Mouse (Mus musculus) spleen, postnatal 10 days (tissue): ENCODE results near the gene Kansl1l.

Experiments
- DNase-seq, 2 experiments: peaks; one replicate each; pipeline ENCODE4 v3.0.0; 2021 to 2022; ENCODE audit warnings: low spot score in 2 of 2

Gene Kansl1l

GRCm38 (mm10) chr1:66817453-66817839, at the start of gene Kansl1l:
Gene Kansl1l, minus strand, starts transcription at chr1:66817562.
- peak; percentile 91 to 97 for DNase-seq

GRCm38 (mm10) chr1:66865633-66866032, 48.3 kb upstream of the Kansl1l start:
- no peak for DNase-seq

- DNase-seq, result no peak
Measured at GRCm38 (mm10) chr1:66863741-66864495, 46.6 kb upstream of the Kansl1l start.

GRCm38 (mm10) chr1:66862712-66863511, 45.5 kb upstream of the Kansl1l start, which contains the start of gene Acadl:
Gene Acadl, minus strand, starts transcription at chr1:66863277.
- DNase-seq, result peak; percentile 81 to 88

- DNase-seq, result no peak
Measured at GRCm38 (mm10) chr1:66861764-66862672, 44.7 kb upstream of the Kansl1l start.

DNA sequence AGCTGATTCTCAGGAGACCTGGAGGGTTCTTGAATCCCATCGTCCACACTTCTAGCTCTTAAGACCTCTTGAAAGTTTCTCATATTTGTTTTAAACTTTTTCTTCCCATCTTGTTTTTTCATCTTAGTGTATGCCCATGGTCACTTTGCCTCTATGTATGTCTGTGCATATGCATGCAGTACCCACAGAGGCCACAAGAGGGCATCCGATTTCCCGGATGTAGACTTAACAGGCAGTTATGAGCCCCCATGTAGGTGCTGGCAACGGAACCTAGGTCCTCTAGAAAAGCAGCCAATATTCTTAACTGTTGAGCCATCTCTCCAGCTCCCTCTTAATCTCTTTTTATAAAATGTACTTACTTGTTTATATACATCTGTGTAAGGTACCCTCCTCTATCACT, 30.1 kb upstream of the Kansl1l start:
- peak; percentile 31 to 69 for DNase-seq

- no peak for DNase-seq
Measured at GRCm38 (mm10) chr1:66845690-66846318, 28.4 kb upstream of the Kansl1l start.

GRCm38 (mm10) chr1:66841938-66842337, 24.6 kb upstream of the Kansl1l start:
- no peak for DNase-seq

- DNase-seq, result no peak
Measured at GRCm38 (mm10) chr1:66841510-66841909, 24.1 kb upstream of the Kansl1l start.

DNA sequence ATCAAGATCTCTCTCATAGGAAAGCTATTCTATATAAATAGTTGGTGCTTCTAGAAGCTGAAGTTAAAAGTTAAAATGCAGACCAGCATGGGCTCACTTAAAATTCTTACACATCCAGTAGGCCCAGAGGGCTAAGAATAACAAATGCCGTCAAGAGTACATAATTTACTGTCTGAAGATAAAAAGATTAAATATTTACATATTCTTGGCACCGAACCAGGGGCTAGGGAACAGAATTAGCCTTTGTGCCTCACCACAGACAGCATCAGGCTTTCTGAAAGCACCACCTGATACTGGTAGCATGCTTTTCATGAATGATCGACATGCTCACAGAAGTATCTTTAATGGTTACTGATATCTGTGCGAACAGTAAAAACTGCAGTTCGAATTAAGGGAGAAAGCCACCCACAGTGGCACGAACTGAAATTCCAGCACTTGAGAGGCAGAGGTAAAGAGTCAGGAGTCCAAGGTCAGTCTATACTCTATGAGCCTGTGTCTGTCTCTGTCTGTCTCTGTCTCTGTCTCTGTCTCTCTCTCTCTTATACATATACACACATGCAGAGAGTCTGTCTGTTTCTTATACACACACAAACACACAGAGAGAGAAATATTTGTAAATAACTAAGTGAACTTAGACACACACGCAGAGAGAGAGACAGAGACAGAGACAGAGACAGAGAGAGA, 22.5 kb upstream of the Kansl1l start:
- DNase-seq, result no peak

DNA sequence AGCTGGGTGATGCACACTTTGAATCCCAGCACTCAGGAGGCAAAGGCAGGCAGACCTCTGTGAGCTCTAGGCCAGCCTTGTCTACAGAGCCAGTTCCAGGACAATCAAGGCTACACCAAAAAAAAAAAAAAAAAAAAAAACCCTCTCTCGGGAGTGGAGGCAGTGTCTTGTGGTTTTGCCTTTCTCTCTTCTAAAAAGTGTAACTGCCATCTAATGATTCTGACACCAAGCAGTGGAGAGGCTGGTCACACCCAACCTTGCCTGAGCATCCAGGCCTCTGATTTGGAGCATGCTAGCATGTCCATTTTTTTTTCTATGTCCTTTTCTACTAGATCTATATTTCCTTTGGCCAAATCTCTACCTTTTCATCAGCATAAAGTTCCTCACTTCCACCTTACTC, 21.8 kb upstream of the Kansl1l start:
- no peak for DNase-seq

GRCm38 (mm10) chr1:66838184-66839042, 21.1 kb upstream of the Kansl1l start:
- peak; percentile 71 to 90 for DNase-seq

DNA sequence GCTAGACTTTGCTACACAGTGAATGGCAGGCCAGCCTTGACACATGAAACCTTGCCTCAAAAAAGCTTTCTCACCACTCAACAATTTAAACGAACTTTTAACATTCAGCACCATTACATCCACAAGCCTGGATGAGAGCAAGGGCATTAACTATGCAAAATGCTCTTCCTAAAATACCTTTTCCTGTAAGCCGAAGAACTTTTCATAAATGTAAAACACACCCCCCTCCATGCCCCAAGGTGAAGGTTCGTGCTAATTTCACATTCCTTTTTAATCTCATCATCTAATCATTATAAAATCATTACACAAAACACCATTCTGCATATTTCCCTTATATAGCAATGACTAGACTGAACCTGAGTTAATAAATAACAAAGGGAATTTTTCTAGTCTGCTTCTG, 19.8 kb upstream of the Kansl1l start:
- DNase-seq, result no peak

DNA sequence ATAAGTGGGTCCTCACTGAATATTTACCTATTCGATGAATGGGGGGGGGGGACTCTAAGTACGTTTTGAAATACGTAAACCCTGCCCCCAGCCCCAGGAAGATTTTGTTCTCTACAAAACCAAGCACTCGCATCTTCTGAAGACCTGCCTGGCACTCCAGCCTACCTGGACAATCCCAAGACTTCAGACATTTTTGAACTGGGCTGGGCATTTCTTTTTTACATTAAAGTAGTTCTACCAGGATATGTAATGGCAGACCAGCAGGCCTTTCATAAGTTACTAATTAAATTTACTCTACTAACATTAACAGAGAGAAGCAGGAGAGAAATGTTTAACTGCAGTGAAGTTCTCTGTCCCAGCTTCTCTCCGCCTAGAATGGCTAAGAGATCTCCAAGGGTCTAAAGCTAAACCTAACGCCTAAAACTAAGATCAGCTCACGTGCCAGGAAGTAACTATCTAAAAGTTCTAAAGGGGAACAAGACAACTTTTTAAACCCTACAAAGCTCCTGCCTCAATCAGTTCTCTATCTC, 15.3 kb upstream of the Kansl1l start:
- DNase-seq, result no peak

DNA sequence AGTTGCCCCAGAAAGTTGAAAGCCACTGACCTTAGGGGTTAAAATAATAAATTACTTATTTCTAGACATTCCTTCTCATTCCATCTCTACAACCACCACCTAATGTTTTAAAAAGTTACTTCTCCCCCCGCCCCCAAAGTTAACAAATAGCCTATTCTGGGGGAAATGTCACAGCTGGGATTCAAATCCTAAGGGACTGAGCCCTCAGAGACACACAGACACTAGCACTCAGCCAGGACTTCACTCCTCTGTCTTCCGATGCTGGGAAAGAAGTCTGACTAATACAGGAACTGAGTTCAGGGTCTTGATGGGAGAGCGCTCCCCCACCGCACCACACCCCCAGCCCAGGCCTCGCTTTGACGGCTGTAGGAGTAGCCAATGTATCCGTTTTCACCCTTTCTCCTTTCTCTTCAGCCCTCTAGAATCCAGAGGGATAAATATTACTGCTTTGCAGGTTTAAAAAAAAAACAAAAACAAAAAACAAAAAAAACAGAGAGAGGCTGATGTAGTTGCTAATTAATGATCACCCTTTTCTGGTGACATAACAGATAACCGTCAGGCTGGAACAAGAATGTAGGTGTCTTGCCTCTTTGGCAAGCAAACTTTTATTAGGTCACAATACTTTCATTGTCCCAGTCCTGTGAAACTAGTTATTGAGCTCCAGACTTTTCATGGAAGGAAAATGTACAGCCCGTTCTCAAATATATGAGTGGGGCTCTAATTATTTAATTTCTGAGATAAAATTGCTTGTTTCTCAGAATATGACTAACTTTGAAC, 14.7 kb upstream of the Kansl1l start:
- DNase-seq, result no peak

DNA sequence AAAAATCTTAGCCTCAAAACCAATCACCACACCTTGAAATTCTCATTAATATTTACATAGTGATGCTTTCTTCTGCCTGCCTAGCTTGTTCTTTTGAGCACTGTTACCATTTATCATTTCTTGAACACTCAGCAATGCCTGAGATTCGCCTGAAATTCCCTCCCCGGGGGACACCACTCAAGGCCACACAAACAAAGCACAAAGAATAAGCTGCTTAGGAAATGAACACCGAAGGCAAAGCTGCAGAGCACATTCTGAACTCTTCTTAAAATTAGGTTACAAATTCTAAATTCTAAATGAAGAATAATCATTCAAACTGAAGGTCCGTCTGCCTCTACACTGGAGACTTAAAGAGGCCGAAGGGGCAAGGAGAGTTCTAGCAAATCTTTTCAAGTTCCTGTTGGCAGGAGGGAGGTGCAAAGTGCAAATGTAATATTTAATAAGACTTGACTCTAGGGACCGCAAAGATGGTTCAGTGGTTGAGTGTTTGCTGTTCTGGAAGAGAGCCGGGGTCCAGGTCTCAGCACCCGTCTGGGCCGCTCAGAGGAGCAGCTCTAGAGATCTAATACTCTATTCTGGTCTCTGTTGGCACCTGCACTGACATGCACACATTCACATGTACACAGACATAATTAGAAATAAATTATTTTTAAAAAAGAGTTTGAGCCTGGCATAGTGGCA, 12.2 kb upstream of the Kansl1l start:
- DNase-seq, result no peak

DNA sequence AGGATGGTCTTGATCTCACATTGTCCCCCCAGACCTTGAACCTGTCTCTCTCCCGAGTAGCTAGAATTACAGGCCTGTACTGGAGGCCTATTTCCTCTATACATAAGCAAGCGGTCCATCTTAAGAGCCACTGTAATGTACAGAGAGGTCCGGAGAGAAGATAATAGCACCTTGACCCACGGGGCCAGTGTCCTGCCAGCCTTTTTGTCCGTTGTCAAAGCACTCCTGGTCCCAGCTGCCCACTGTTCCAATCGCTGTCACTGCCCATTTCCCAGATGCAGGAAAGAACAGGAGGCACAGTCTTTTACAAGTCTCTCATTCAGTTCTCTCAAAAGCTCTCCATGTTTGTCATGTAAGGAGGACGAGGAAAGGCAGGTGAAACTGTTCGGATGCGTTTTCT, 4.6 kb upstream of the Kansl1l start:
- DNase-seq, result no peak

DNA sequence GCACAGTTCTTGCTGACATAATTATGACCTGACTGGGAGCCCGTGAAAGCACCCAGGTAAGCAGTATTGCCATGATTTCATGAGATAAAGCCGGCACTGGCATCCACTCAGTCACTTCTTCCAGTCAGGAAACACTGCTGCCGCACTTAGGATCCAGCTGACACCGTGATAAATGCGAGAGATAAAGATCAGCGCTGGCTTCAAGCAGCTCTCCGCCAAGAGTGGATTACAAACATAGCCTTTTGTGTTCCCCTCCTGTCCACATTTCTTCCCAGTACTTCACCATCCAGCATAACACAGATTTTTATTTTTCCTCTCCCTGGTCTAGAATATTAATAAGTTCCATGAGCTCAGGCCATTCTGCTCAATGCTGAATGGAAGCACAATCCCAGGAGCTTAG, 2.9 kb upstream of the Kansl1l start:
- DNase-seq, result no peak
